In the genomic region with DNA sequence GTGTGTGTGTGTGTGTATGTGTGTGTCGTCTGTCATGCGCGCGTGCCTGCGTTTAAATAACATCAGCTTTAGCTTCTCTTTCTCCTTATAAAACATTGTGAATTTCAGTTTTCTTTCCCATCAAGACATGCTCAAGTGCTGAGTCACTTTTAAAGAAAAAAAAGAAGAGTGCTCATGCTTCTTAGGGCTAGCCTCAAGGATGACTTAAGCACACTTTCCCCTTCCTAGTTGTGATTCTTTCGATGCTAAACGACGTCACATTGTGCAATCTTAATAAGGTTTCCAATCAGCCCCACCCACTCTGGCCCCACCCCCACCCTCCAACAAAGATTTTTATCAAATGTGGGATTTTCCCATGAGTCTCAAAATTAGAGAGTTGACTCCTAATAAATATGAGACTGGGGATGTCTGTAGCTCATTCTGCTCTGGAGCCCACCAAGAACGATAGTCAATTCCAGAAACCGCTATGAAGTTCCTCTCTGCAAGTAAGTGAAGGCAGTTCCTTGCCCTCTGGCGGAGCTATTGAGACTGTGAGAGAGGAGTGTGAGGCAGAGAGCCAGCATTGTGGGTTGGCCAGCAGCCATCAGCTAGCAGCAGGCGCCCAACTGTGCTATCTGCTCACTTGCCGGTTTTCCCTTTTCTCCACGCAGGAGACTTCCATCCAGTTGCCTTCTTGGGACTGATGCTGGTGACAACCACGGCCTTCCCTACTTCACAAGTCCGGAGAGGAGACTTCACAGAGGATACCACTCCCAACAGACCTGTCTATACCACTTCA, we compare ENCODE assay signal across 9 mouse cellular contexts. TPM values are rescaled to one million over a fixed set of nuclear protein-coding genes. Genes with fewer than 3 reads are reported as not detected.
A peak's percentile ranks its signal among the peaks of the same experiment; 100 is the strongest.
DNase-seq lines count a peak whose midpoint lies in the region; ATAC-seq lines count a peak whose summit lies in the region.
"Had no signal": no experiment of that assay in that cellular context is flagged by ENCODE, and none has a peak within 500 bp of the region (broad histone marks: within the 10 kb centered on the region; RNA-seq: fewer than 3 reads in every experiment).

Gene Il6, plus strand, starts transcription at position 389 of the 778 bp plus-strand sequence.

- no peak within 1 kb of the TSS for H3K4me3 ChIP-seq in heart, embryonic 11.5 days (ENCODE audit: low read depth, low read length)
- H3K4me3 ChIP-seq in lung, embryonic 15.5 days: no peak within 1 kb of the TSS
- H3K4me3 ChIP-seq: limb, embryonic 12.5 days had no signal

- H3K4me2 ChIP-seq in heart, embryonic 11.5 days: peak within 1 kb of the TSS; percentile 19
- H3K4me2 ChIP-seq in lung, embryonic 15.5 days: peak within 1 kb of the TSS; percentile 18; the same call in 1 of the 2 replicates
- H3K4me2 ChIP-seq: limb, embryonic 12.5 days had no signal

- no peaks in the 10 kb centered on the region for H3K36me3 ChIP-seq in heart, embryonic 11.5 days (ENCODE audit: control insufficient read depth, insufficient read depth, low read length)
- H3K36me3 ChIP-seq in lung, embryonic 15.5 days: no peaks in the 10 kb centered on the region
- H3K36me3 ChIP-seq: limb, embryonic 12.5 days had no signal

- ATAC-seq in heart, embryonic 11.5 days (replicated peaks; ENCODE audit: insufficient number of reproducible peaks, low FRiP score, low TSS enrichment): no peak
- peak; percentile 92 for ATAC-seq in lung, embryonic 15.5 days (ENCODE audit: borderline replicate concordance, extremely low read depth, low FRiP score, low TSS enrichment)
- no peak for ATAC-seq in erythroid progenitor cell, adult 5-6 weeks (replicated peaks; ENCODE audit: low FRiP score, poor library complexity, severe bottlenecking)

- no peaks in the 10 kb centered on the region for H3K27me3 ChIP-seq in heart, embryonic 11.5 days (ENCODE audit: control insufficient read depth, insufficient read depth, low read length)
- no peaks in the 10 kb centered on the region for H3K27me3 ChIP-seq in lung, embryonic 15.5 days
- H3K27me3 ChIP-seq: limb, embryonic 12.5 days had no signal

- no peaks in the 10 kb centered on the region for H3K4me1 ChIP-seq in heart, embryonic 11.5 days (ENCODE audit: control insufficient read depth, insufficient read depth, low read length)
- H3K4me1 ChIP-seq in lung, embryonic 15.5 days: 0 out of 2 replicates have a peak, but pooled peaks cover 4% of the 10 kb centered on the region
- H3K4me1 ChIP-seq: limb, embryonic 12.5 days had no signal

- H3K27ac ChIP-seq in heart, embryonic 11.5 days (ENCODE audit: low read depth, low read length): no peak within 1 kb of the TSS
- H3K27ac ChIP-seq in lung, embryonic 15.5 days: no peak within 1 kb of the TSS
- H3K27ac ChIP-seq: limb, embryonic 12.5 days had no signal

- 53% methylated on average over 16 of the region's 16 CpGs for WGBS in heart, embryonic 11.5 days (ENCODE audit: insufficient replicate concordance)
- WGBS in lung, embryonic 15.5 days: 46% methylated on average over 16 of the region's 16 CpGs

- no peak within 1 kb of the TSS for H3K9ac ChIP-seq in heart, embryonic 11.5 days (ENCODE audit: low read depth, low read length)
- H3K9ac ChIP-seq in lung, embryonic 15.5 days: no peak within 1 kb of the TSS
- H3K9ac ChIP-seq: limb, embryonic 12.5 days had no signal

- H3K9me3 ChIP-seq in heart, embryonic 11.5 days (replicated peaks; ENCODE audit: control insufficient read depth, low read length): no peaks in the 10 kb centered on the region
- no peaks in the 10 kb centered on the region for H3K9me3 ChIP-seq in lung, embryonic 15.5 days
- H3K9me3 ChIP-seq: limb, embryonic 12.5 days had no signal

- DNase-seq in ES-CJ7 (ENCODE audit: low read depth, low spot score): peak; percentile 59
- peak; percentile 91 for DNase-seq in adrenal gland, adult 2 months
- peak; percentile 11 for DNase-seq in embryo, embryonic 11 days
- DNase-seq in kidney, postnatal 4 days: peak; percentile 91 to 92
- peak; percentile 76 to 83 for DNase-seq in right cerebral cortex, postnatal 36 days (ENCODE audit: low spot score in 2 of 2)

RNA-seq across cellular contexts. Expression of gene Il6, which starts in this region (rescaled TPM):
- total RNA-seq in adrenal gland, adult 2 months (2021): not detected
- not detected in 2 replicates for polyA plus RNA-seq in adrenal gland, adult 2 months (2012; rRNA removed)
- polyA plus RNA-seq in heart, embryonic 11.5 days (2014; fragmentation: Nextera tagmentation; extraction: Ambion mirVana): 0.14 TPM in 1 of 2 replicates, not detected in the other
- polyA plus RNA-seq in lung, embryonic 15.5 days (2015; fragmentation: Nextera tagmentation; extraction: Ambion mirVana): 0.20 and 0.24 TPM in 2 replicates
- 4.0 TPM in 1 of 2 replicates, not detected in the other for total RNA-seq in erythroid progenitor cell, adult 5-6 weeks (2015; ENCODE audit: low replicate concordance)
- total RNA-seq in erythroid progenitor cell, adult 5-6 weeks (2017; ENCODE audit: low replicate concordance): not detected in 2 replicates
- polyA plus RNA-seq: limb, embryonic 12.5 days had no signal

Comparison
In these comparisons a context has a peak if more than half of its experiments do, and no peak if none do; other contexts are left out.
1. Peak in DNase-seq in adrenal gland, adult 2 months; RNA of the gene not detected or under 1 TPM.
2. Peak in ATAC-seq and H3K4me2 ChIP-seq in lung, embryonic 15.5 days; RNA of the gene not detected or under 1 TPM.
3. DNase-seq: peak in every context shown above with its lines; median percentile 92 in kidney, postnatal 4 days; 91 in adrenal gland, adult 2 months; 80 in right cerebral cortex, postnatal 36 days; 59 in ES-CJ7; 11 in embryo, embryonic 11 days.